Mouse (Mus musculus) effector memory CD4-positive, alpha-beta T cell, adult 7 months (primary cell): ENCODE data around the gene Cep63. TPM values are rescaled to one million over a fixed set of nuclear protein-coding genes. Genes with fewer than 3 reads are reported as not detected.

Experiments
- polyA plus RNA-seq: library from polyadenylated mRNA; unstranded; fragments of 100-300 nt; shearing (Covaris generic); gene quantifications from one replicate; pipeline ENCODE4 v1.2.1, GENCODE M21; 2017

The Cep63 gene
- polyA plus RNA-seq: 47.9 TPM

GRCm38 (mm10) chr9:102625983-102626838 lies at the start of gene Cep63, which contains the start of gene Anapc13:
TSS of gene Cep63 (minus strand) at chr9:102626534.
TSS of gene Anapc13 (plus strand) at chr9:102626296.

Other genes starting within 250 kb of the Cep63 start
- gene Ky, start 120.8 kb downstream of the Cep63 start, polyA plus RNA-seq: 0.15 TPM
- 58.5 TPM for gene Anapc13, start 238 bp downstream of the Cep63 start, polyA plus RNA-seq
- 0.69 TPM for gene Amotl2, start 90.1 kb upstream of the Cep63 start, polyA plus RNA-seq
- gene Ryk, start 208.4 kb upstream of the Cep63 start, polyA plus RNA-seq: 19.5 TPM